Mouse (Mus musculus) ES-E14 (cell line): Measurements from ENCODE around the gene Erg28.

Experiments
- HCFC1 ChIP-seq: IDR thresholded peaks from 2 replicates; pipeline ENCODE4 v1.6.1; 2012; ENCODE audit warnings: low read length, inconsistent platforms, borderline replicate concordance; ENCODE audit not compliant: insufficient read depth
- ZC3H11A ChIP-seq: IDR thresholded peaks from 2 replicates; pipeline ENCODE4 v1.6.1; 2012; ENCODE audit warnings: low read depth, mild to moderate bottlenecking, inconsistent platforms, low read length, borderline replicate concordance
- ZNF384 ChIP-seq: IDR thresholded peaks from 2 replicates; pipeline ENCODE4 v1.6.1; 2012; ENCODE audit warnings: low read depth, low read length, inconsistent platforms

DNA sequence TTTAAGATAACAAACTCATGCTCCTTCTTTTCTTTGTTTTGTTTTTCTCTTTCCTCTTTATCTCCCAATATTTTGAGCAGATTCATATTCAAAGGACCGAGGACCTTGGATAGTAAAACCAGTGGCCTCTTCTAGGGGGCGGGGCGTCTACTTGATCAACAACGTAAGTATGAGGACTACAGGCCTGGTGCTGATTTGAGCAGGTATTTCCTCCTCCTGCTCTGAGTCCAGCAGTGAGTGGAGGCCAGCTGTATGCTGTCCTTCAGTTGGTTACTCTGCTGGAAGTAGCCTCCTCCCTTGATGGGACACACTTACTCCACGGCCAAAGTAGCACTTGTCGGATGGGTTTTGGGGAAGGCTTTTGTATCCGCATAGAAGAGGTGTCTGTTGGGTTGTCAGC, 33.0 kb upstream of the Erg28 start:
- TF ChIP-seq HCFC1 = no peak
- TF ChIP-seq ZC3H11A = no peak
- no peak for TF ChIP-seq ZNF384
